Mouse (Mus musculus) urinary bladder, postnatal 4 days (tissue): Measurements from ENCODE around the gene Gm9936.
A peak's percentile ranks its signal among the peaks of the same experiment; 100 is the strongest.
"Not testable (repeated sequence)": the region's sequence is repeated elsewhere in the genome, so short reads cannot be mapped to it uniquely, and the experiment has no call there.

Experiments
- DNase-seq, 2 experiments: peaks; one replicate each; pipeline ENCODE4 v3.0.0; 2021 to 2022; ENCODE audit warnings: low spot score in 2 of 2

The Gm9936 gene

GRCm38 (mm10) chr5:114858582-114858981 lies at the start of gene Gm9936:
Gm9936 (minus strand) TSS chr5:114858682.
- no peak for DNase-seq

DNA sequence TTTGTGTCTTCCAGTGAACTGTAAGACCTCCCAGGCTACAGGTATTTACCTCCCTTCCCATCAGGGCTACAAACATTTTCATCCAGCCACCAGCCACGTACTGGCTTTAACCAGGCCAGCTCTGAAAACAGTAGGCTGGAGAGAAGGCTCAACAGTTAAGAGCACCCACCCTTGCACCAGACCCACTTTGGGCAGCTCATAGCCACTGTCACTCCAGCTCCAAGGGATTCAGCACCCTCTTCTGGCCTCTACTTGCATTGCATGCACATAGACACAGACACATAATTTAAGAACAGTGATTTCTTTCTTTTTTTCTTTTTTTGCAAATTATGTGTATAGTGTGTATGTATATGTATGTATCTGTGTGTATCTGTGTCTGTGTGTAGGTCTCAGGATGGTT lies 43.9 kb upstream of the Gm9936 start:
- DNase-seq = no peak

- no peak for DNase-seq
Observed at GRCm38 (mm10) chr5:114898857-114899256, 40.4 kb upstream of the Gm9936 start.

DNA sequence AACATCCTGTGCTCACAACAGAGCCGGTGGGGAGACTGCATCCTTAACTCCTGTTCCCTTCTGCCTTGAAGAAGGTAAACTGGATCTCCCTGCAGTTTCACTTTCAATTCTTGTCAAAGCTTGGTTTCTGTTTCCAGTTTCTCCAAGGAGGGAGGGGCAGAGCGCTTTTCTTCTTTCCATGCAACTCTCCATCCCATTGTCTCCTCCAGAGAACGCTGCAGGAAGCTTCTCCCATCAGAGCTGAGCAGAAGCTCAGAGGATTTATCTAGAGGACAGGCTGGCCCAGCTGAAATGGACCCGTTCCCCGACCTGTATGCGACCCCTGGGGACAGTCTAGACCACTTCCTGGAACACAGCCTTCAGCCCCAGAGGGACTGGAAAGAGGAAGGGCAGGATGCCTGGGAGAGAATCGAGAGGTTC lies 38.9 kb upstream of the Gm9936 start:
- DNase-seq = peak in 1 of 2 experiments; percentile 29

DNA sequence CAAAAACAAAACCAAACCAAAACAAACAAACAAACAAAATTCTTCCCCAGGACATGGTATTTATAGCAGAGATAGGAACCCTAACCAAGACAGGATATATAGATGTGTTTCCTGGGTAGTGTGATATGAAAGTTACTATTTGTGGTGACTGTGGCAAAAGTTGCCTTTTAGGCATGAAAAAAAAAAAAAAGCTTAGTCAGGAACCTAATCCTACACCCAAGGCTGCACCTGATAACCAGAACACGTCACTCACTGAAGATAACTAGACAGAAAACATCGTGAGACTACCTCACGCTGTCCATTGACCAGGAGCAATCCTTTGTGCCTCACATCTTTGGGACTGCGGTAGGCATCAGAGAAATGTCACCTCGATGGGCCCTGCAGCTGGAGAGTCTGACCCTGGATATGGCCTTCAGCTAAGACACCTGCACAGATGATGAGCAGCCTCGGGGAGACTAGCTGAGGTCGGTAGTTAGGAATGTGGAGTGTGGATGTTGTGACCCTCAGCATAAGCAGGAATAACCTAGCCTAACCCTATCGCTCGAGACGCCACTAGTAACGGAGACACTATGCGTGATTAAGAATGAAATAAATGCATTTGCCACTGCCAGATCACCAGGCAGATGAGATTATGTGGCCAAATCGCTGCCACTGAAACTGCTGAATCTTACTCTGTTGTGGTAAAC lies 38.3 kb upstream of the Gm9936 start, which contains the start of gene Oasl2:
Gene Oasl2, plus strand, starts transcription at position 249 of the 686 bp plus-strand sequence.
- DNase-seq = no peak

GRCm38 (mm10) chr5:114895542-114895941 lies 37.1 kb upstream of the Gm9936 start:
- DNase-seq = no peak

- DNase-seq = no peak
Observed at GRCm38 (mm10) chr5:114888995-114889394, 30.5 kb upstream of the Gm9936 start.

DNA sequence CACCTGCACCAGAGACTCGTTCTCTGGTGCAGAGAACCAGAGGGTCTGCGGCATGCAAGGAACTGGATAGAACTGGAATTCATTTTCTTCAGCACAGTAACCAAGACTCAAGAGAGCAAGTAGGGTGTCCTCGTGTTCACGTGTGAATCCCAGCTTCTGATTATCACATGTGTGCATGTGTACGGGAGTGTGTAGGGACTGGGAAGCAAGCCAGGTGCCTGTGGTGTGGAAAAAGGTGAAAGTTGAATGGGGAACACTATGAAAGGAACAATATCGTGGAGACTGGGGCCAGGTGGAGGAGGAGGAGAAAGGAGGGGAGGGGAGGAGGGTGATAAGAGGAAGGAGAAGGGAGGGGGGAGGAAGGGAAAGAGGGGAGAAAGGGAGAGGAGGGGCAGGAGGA lies 28.3 kb upstream of the Gm9936 start:
- no peak for DNase-seq

GRCm38 (mm10) chr5:114883022-114883421 lies 24.5 kb upstream of the Gm9936 start:
- no peak for DNase-seq

- not testable (repeated sequence) for DNase-seq
Observed at GRCm38 (mm10) chr5:114882319-114882718, 23.8 kb upstream of the Gm9936 start.

DNA sequence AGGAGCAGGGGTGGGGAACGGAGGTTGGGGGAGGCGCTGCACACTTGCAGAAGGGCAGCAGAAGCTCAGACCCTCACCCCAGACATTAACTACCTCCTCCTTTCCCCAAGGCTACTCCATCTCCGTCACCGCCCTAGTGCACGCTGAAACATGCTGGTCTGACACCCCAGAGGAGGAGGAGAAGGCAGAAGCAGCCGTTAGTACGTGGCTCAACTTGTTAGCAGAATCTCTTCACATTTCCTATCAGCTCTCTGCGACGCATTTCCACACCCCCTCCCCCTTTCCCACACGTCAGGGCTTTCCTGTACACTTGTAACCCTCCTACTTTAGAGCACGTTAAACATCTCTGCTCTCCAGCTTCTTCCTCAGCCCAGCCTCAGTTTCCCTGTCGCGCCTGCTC lies 20.9 kb upstream of the Gm9936 start:
- DNase-seq = no peak

- DNase-seq = no peak
Observed at GRCm38 (mm10) chr5:114877487-114877886, 19.0 kb upstream of the Gm9936 start.

DNA sequence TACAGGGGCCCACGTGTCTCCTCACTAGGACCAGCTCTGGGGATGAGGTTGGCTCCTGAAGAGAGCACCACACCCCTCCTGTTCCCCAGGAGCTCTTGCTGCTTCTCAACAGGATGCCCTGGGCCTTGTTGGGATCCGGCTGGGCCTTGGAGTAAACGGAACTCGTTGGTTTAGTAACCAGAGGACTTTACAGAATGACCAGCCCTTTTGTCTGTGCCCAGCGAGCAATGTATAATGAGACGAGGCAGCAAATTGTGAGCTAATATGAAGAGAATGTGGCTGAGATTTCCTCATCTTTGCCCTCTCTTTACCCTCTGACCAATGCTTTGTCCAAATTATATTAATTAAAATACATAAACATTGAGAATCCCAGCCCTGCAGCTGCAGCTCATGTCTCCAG lies 17.8 kb upstream of the Gm9936 start:
- no peak for DNase-seq

GRCm38 (mm10) chr5:114875858-114876257 lies 17.4 kb upstream of the Gm9936 start:
- no peak for DNase-seq

DNA sequence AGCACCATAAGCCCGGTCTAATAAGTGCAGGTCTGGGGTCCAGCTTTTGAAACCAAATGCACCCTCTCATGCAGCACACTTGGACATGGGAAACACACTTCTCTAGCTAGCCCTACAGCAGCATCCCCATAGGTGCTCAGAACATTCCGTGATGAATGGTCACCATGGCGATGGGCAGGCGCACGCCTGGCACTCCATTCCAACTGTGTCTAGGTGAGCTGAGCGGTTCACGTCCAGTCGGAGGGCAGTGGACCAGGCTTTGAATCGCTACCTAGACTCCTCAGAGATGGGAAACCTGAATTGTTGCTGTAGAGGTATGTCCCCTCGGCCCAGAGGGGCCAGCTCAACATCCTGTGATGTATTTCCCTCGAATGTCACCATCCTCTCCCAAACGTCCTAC lies 6.8 kb upstream of the Gm9936 start:
- DNase-seq = no peak

DNA sequence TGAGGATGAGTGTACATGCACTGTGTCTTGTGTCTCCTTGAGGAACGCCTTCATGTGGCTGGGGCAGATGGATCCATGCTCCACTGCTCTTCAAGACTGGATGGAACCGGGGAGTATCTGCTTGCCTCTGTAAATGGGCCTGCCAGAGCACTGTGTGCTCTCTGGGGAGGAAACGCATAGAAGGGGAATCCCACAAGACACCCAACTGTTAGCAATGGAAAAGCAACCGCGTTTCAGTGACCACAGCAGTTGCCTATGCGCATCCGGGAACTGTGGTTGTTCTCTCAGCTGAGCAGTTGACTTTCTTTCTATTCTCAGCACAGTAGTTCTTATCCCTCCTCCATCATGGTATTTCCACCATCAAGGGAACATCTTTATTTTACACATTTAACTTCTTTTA lies 6.3 kb upstream of the Gm9936 start:
- no peak for DNase-seq

DNA sequence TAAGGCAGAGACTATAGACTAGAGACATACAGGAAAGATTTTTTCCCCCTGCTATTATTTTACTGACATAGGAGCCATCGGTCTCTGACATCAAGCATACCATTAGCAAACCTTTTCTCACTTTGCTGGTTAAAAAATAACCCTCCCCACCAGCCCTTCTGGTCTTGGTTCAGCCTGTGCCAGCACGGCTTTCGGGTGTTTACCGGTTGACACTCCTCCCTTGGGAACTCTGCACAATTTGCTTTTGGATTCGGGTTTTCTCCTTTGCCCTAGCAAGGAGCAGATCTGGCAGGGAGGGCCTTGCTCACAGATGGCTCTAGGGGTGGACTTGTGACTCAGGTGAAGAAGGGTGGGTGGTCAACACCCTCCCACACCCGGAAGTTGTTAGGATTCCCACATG lies 3.2 kb upstream of the Gm9936 start:
- DNase-seq = peak in 1 of 2 experiments; percentile 34

GRCm38 (mm10) chr5:114859253-114859652 lies 771 bp upstream of the Gm9936 start:
- peak; percentile 51 to 77 for DNase-seq

GRCm38 (mm10) chr5:114853364-114853763 lies 5.1 kb downstream of the Gm9936 start, which contains the start of gene 4930519G04Rik:
4930519G04Rik (plus strand) TSS chr5:114853664.
- DNase-seq = peak in 1 of 2 experiments; percentile 33

GRCm38 (mm10) chr5:114851565-114852236 lies 6.8 kb downstream of the Gm9936 start:
- peak in 1 of 2 experiments; percentile 52 for DNase-seq

GRCm38 (mm10) chr5:114844371-114844770 lies 14.1 kb downstream of the Gm9936 start:
- not testable (repeated sequence) for DNase-seq

- DNase-seq = no peak
Observed at GRCm38 (mm10) chr5:114842674-114843073, 15.8 kb downstream of the Gm9936 start.

DNA sequence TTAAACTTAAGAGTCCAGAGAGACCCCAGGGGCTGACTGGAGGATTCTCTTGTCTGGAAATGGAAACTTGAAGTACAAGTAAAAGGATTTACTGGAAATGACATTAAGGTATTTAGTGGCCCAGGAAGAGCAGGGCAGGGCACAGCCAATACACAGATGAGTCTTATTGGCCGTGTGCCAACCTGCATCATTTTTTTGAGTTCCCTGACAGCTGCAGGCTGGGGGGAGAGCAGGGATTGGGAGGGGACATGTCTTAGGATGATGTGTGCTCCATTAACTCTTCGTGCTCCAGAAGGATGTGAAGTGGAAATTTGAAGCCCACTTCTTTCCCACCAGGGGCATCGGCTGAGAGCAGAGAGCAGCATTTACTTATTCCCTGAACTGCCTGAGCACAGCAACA lies 16.3 kb downstream of the Gm9936 start:
- DNase-seq = not testable (repeated sequence)
